Mouse (Mus musculus) embryonic facial prominence, embryonic 14.5 days (tissue): ENCODE measurements around the gene Foxi1. TPM values are rescaled to one million over a fixed set of nuclear protein-coding genes. Genes with fewer than 3 reads are reported as not detected.

Experiments used
- ATAC-seq: fragments of 200-750 bp; cut with Nextera tagmentation; 2 replicates; pipeline ENCODE4 v1.8.0; 2017; ENCODE audit warnings: low read depth, moderate number of reproducible peaks, moderate TSS enrichment
- DNase-seq: peaks from one replicate; pipeline ENCODE4 v3.0.0-alpha.2; 2015; ENCODE audit warnings: low spot score
- H3K27ac ChIP-seq: fragments of 300-500 bp; sonication (generic); replicated peaks from 2 replicates; pipeline ENCODE4 v1.5.1; 2014; ENCODE audit warnings: low read depth, mild to moderate bottlenecking, low read length, moderate library complexity
- H3K27me3 ChIP-seq: fragments of 300-500 bp; sonication (generic); replicated peaks from 2 replicates; pipeline ENCODE4 v1.6.1; 2014; ENCODE audit warnings: low read length; ENCODE audit not compliant: control insufficient read depth, insufficient read depth
- H3K36me3 ChIP-seq: fragments of 300-500 bp; sonication (generic); 2 replicates; pipeline ENCODE4 v1.6.1; 2014; ENCODE audit warnings: low read length, mixed read lengths; ENCODE audit not compliant: control insufficient read depth, insufficient read depth
- H3K4me1 ChIP-seq: fragments of 300-500 bp; sonication (generic); 2 replicates; pipeline ENCODE4 v1.6.1; 2014; ENCODE audit warnings: antibody characterized with exemption, low read length; ENCODE audit not compliant: control insufficient read depth, insufficient read depth
- H3K4me2 ChIP-seq: fragments of 300-500 bp; sonication (generic); 2 replicates; pipeline ENCODE4 v1.6.1; 2014; ENCODE audit warnings: low read depth, mild to moderate bottlenecking, low read length, moderate library complexity, mixed read lengths
- H3K4me3 ChIP-seq: fragments of 300-500 bp; sonication (generic); 2 replicates; pipeline ENCODE4 v1.5.1; 2014; ENCODE audit warnings: low read depth, mild to moderate bottlenecking, low read length
- H3K9ac ChIP-seq: fragments of 300-500 bp; sonication (generic); 2 replicates; pipeline ENCODE4 v1.6.1; 2014; ENCODE audit warnings: low read depth, mild to moderate bottlenecking, low read length, moderate library complexity, mixed read lengths
- H3K9me3 ChIP-seq: fragments of 300-500 bp; sonication (generic); 2 replicates; pipeline ENCODE4 v1.6.1; 2016; ENCODE audit warnings: low read length; ENCODE audit not compliant: control insufficient read depth
- WGBS: fragments of 180-500 bp; shearing (Covaris S2); extraction: QIAGEN DNeasy Blood & Tissue Kit; methylation state at CpG from one replicate; pipeline ENCODE4 v1.1.7; 2014; 5-methylcytosine and 5-hydroxymethylcytosine counted together
- polyA plus RNA-seq: library from polyadenylated mRNA; unstranded; fragments of >200 nt; fragmentation: Nextera tagmentation; extraction: Ambion mirVana; gene quantifications from 2 replicates; pipeline ENCODE4 v1.2.1, GENCODE M21; 2014

Foxi1 gene
- 0.45 and 0.99 TPM in 2 replicates for polyA plus RNA-seq

GRCm38 (mm10) chr11:34207989-34208388 lies at the start of gene Foxi1:
Gene Foxi1 (minus strand): TSS chr11:34208089.
- no peak within 1 kb of the TSS for H3K4me2 ChIP-seq
- DNase-seq (no peak), ATAC-seq (no peak)
- no peaks in the 10 kb centered on the region for H3K4me1 ChIP-seq
- H3K27ac ChIP-seq = no peak within 1 kb of the TSS
- no peaks in the 10 kb centered on the region for H3K27me3 ChIP-seq
- no peaks in the 10 kb centered on the region for H3K36me3 ChIP-seq
- WGBS = 64% methylated on average over 10 of the region's 10 CpGs
- H3K9ac ChIP-seq = no peak within 1 kb of the TSS
- H3K4me3 ChIP-seq = no peak within 1 kb of the TSS
- H3K9me3 ChIP-seq = no peaks in the 10 kb centered on the region

- Histone ChIP-seq H3K27me3 (no peaks in the 10 kb centered on the region), H3K9me3 (peaks cover 6% of the 10 kb centered on the region; the same call in 1 of the 2 replicates), H3K27ac (no peak overlapping the region), H3K4me2 (no peak overlapping the region), H3K4me3 (no peak overlapping the region), H3K9ac (no peak overlapping the region), H3K4me1 (no peaks in the 10 kb centered on the region), H3K36me3 (no peaks in the 10 kb centered on the region)
- ATAC-seq = no peak
- 47% methylated on average over 6 of the region's 6 CpGs for WGBS
- DNase-seq = no peak
These were observed 35.1 kb upstream of the Foxi1 start for GRCm38 (mm10) chr11:34242979-34243378.

- WGBS = 95% methylated on average over 1 of the region's 1 CpGs
- ATAC-seq (no peak), DNase-seq (no peak)
These were observed 32.4 kb upstream of the Foxi1 start for GRCm38 (mm10) chr11:34240252-34240651.

GRCm38 (mm10) chr11:34239691-34240090 lies 31.8 kb upstream of the Foxi1 start:
- H3K4me1 ChIP-seq = no peaks in the 10 kb centered on the region
- H3K4me3 ChIP-seq = no peak overlapping the region
- H3K27ac ChIP-seq = no peak overlapping the region
- H3K36me3 ChIP-seq = no peaks in the 10 kb centered on the region
- no peak for ATAC-seq
- H3K27me3 ChIP-seq = no peaks in the 10 kb centered on the region
- no peak overlapping the region for H3K4me2 ChIP-seq
- DNase-seq = no peak
- no peak overlapping the region for H3K9ac ChIP-seq
- peaks cover 6% of the 10 kb centered on the region; the same call in 1 of the 2 replicates for H3K9me3 ChIP-seq
- 57% methylated on average over 2 of the region's 2 CpGs for WGBS

More at GRCm38 (mm10) chr11:34240252-34240651, 32.4 kb upstream of the Foxi1 start:
- Histone ChIP-seq H3K4me1 (no peaks in the 10 kb centered on the region), H3K4me3 (no peak overlapping the region), H3K9me3 (peaks cover 6% of the 10 kb centered on the region; the same call in 1 of the 2 replicates), H3K9ac (no peak overlapping the region), H3K27ac (no peak overlapping the region), H3K27me3 (no peaks in the 10 kb centered on the region), H3K36me3 (no peaks in the 10 kb centered on the region), H3K4me2 (no peak overlapping the region)

GRCm38 (mm10) chr11:34236885-34237284 lies 29.0 kb upstream of the Foxi1 start:
- Histone ChIP-seq H3K27ac (no peak overlapping the region), H3K9me3 (peaks cover 6% of the 10 kb centered on the region; the same call in 1 of the 2 replicates), H3K36me3 (no peaks in the 10 kb centered on the region), H3K4me3 (no peak overlapping the region), H3K4me1 (no peaks in the 10 kb centered on the region), H3K9ac (no peak overlapping the region), H3K4me2 (no peak overlapping the region), H3K27me3 (no peaks in the 10 kb centered on the region)
- ATAC-seq (no peak), DNase-seq (no peak)
- 72% methylated on average over 6 of the region's 6 CpGs for WGBS

GRCm38 (mm10) chr11:34236091-34236759 lies 28.3 kb upstream of the Foxi1 start:
- Histone ChIP-seq H3K36me3 (no peaks in the 10 kb centered on the region), H3K27me3 (no peaks in the 10 kb centered on the region), H3K4me2 (no peak overlapping the region), H3K4me1 (no peaks in the 10 kb centered on the region), H3K9me3 (peaks cover 5% of the 10 kb centered on the region; the same call in 1 of the 2 replicates), H3K4me3 (no peak overlapping the region), H3K9ac (no peak overlapping the region), H3K27ac (no peak overlapping the region)
- WGBS = 52% methylated on average over 5 of the region's 5 CpGs
- DNase-seq (peak; percentile 20), ATAC-seq (no peak)

GRCm38 (mm10) chr11:34228758-34229364 lies 21.0 kb upstream of the Foxi1 start:
- no peaks in the 10 kb centered on the region for H3K4me1 ChIP-seq
- DNase-seq = peak; percentile 55
- H3K4me2 ChIP-seq = no peak overlapping the region
- H3K27ac ChIP-seq = no peak overlapping the region
- peak; percentile 18; the same call in 1 of the 2 replicates for ATAC-seq
- no peak overlapping the region for H3K9ac ChIP-seq
- WGBS = 49% methylated on average over 4 of the region's 6 CpGs
- no peaks in the 10 kb centered on the region for H3K36me3 ChIP-seq
- H3K27me3 ChIP-seq = no peaks in the 10 kb centered on the region
- H3K9me3 ChIP-seq = no peaks in the 10 kb centered on the region
- no peak overlapping the region for H3K4me3 ChIP-seq

- 53% methylated on average over 1 of the region's 1 CpGs for WGBS
- H3K9ac ChIP-seq = no peak overlapping the region
- ATAC-seq = no peak
- H3K4me3 ChIP-seq = no peak overlapping the region
- H3K36me3 ChIP-seq = no peaks in the 10 kb centered on the region
- H3K4me1 ChIP-seq = no peaks in the 10 kb centered on the region
- no peak overlapping the region for H3K27ac ChIP-seq
- no peaks in the 10 kb centered on the region for H3K27me3 ChIP-seq
- no peak overlapping the region for H3K4me2 ChIP-seq
- DNase-seq = no peak
- no peaks in the 10 kb centered on the region for H3K9me3 ChIP-seq
These were observed 19.3 kb upstream of the Foxi1 start for GRCm38 (mm10) chr11:34227180-34227579.
